Mouse (Mus musculus): ENCODE data around the gene Whamm. TPM values are rescaled to one million over a fixed set of nuclear protein-coding genes. Genes with fewer than 3 reads are reported as not detected.

The Whamm gene
- polyA plus RNA-seq, 1 experiment = 10.7 TPM

GRCm38 (mm10) chr7:81599379-81600280 is 28.6 kb downstream of the Whamm start:
- H3K27ac ChIP-seq (replicated peaks; ENCODE audit: low read depth, low read length) = no peak overlapping the region

DNA sequence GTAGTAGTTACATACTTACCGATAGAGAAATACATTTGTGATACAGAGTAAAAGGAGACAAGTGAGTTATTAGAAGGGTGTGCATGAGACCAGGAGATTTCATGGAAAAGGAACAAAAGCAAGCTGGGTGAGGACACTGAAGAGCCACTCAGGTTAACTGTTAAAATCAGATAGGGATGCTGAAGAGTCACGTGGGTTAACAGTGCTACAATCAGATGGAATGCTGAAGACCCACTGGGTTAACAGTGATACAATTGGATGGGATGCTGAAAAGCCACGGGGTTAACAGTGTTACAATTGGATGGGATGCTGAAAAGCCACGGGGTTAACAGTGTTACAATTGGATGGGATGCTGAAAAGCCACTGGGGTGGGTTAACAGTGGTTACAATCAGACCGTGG is 33.9 kb downstream of the Whamm start:
- Histone ChIP-seq H3K4me3 (ENCODE audit: insufficient read depth, low read depth, low read length) (no peak overlapping the region), H3K4me1 (ENCODE audit: control insufficient read depth, insufficient read depth, insufficient read length, low read length) (no peaks in the 10 kb centered on the region), H3K27ac (replicated peaks; ENCODE audit: low read depth, low read length) (no peak overlapping the region)

More at GRCm38 (mm10) chr7:81599379-81600280, 28.6 kb downstream of the Whamm start:
- no peak overlapping the region for H3K4me3 ChIP-seq (ENCODE audit: insufficient read depth, low read depth, low read length)
- no peaks in the 10 kb centered on the region for H3K4me1 ChIP-seq (ENCODE audit: control insufficient read depth, insufficient read depth, insufficient read length, low read length)

DNA sequence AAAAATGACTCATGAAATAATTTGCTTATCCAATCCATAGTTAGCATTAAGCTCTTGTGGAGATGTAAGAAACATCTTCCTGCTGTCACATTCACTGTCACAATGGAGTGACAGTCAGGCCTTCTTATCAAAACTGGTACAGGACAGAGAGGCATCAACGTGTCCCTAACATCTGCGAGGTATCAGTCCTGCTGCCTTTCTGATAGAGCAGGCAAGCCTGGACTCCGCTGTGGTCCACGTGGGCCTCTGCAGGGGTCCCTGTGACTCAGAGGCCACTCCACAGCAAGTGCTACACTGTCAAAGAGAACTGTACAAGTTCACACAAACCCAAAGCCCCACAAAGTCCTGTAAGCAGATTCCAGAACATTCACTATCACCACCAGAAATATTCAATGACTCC is 34.4 kb downstream of the Whamm start:
- no peak overlapping the region for H3K4me3 ChIP-seq (ENCODE audit: insufficient read depth, low read depth, low read length)
- H3K4me1 ChIP-seq (ENCODE audit: control insufficient read depth, insufficient read depth, insufficient read length, low read length) = no peaks in the 10 kb centered on the region
- no peak overlapping the region for H3K27ac ChIP-seq (replicated peaks; ENCODE audit: low read depth, low read length)

GRCm38 (mm10) chr7:81606452-81606851 is 35.4 kb downstream of the Whamm start:
- Histone ChIP-seq H3K27ac (replicated peaks; ENCODE audit: low read depth, low read length) (no peak overlapping the region), H3K4me3 (ENCODE audit: insufficient read depth, low read depth, low read length) (no peak overlapping the region), H3K4me1 (ENCODE audit: control insufficient read depth, insufficient read depth, insufficient read length, low read length) (no peaks in the 10 kb centered on the region)

GRCm38 (mm10) chr7:81610125-81610524 is 39.1 kb downstream of the Whamm start:
- no peak overlapping the region for H3K4me3 ChIP-seq (ENCODE audit: insufficient read depth, low read depth, low read length)
- no peaks in the 10 kb centered on the region for H3K4me1 ChIP-seq (ENCODE audit: control insufficient read depth, insufficient read depth, insufficient read length, low read length)
- H3K27ac ChIP-seq (replicated peaks; ENCODE audit: low read depth, low read length) = no peak overlapping the region

- H3K4me3 ChIP-seq (ENCODE audit: insufficient read depth, low read depth, low read length) = no peak overlapping the region
- no peak overlapping the region for H3K27ac ChIP-seq (replicated peaks; ENCODE audit: low read depth, low read length)
- no peaks in the 10 kb centered on the region for H3K4me1 ChIP-seq (ENCODE audit: control insufficient read depth, insufficient read depth, insufficient read length, low read length)
Observed at GRCm38 (mm10) chr7:81612856-81613635, 42.0 kb downstream of the Whamm start.

DNA sequence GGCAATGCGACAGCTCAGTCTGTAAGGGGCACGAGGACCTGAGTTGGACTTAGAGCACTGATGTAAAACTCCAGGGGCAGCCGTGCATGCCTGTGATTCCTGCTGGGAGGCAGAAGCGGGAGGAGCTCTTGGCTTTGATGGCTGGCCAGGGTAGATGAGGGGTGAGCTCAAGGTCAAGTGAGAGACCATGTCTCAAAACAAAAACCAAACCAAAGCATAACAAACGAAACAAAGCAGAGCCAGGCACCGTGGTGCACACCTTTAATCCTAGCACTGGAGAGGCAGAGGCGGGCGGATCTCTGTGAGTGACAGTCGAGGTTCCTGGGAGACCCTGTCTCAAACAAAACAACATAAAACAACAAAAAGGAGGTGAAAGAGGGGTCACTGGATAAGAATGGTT is 44.0 kb downstream of the Whamm start:
- Histone ChIP-seq H3K4me1 (ENCODE audit: control insufficient read depth, insufficient read depth, insufficient read length, low read length) (no peaks in the 10 kb centered on the region), H3K27ac (replicated peaks; ENCODE audit: low read depth, low read length) (no peak overlapping the region), H3K4me3 (ENCODE audit: insufficient read depth, low read depth, low read length) (no peak overlapping the region)

DNA sequence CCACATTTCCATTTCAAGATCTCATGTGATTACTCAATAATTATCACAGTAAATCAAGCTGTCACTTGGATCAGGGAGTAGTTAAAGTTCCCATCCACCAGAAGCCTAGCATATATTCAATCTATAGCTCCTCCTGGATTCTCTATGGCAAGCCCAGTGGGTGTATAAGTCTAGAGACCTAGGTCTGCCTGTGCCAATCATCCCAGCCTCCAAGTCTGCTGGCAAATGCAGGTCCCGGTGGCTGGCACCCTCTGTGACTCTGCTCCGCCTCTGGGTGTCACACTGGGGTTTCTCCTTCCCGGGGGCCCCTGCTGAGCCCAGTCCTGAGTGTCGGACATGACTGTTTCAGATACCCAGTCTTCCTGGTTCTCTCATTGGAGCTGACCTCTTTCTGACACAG is 51.7 kb downstream of the Whamm start:
- no peaks in the 10 kb centered on the region for H3K4me1 ChIP-seq (ENCODE audit: control insufficient read depth, insufficient read depth, insufficient read length, low read length)
- H3K4me3 ChIP-seq (ENCODE audit: insufficient read depth, low read depth, low read length) = no peak overlapping the region
- no peak overlapping the region for H3K27ac ChIP-seq (replicated peaks; ENCODE audit: low read depth, low read length)

DNA sequence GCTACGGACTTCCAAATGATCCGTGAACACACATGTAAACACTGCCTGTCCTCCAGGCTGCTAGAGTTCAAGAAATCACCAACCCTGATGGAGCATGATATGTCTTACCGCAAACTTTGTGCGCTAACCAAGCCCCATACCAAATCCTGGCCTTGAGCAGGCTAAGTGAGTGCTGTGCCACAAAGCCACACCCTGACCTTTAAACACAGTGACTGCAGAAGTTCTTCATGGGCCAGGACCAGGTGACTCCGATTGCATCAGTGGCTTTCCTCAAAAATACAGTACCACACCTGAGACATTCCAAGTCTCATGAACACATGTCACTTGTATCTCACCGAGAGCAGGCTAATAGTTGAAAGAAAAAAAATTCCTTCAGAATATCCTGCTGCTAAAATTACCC is 52.7 kb downstream of the Whamm start:
- Histone ChIP-seq H3K4me3 (ENCODE audit: insufficient read depth, low read depth, low read length) (no peak overlapping the region), H3K4me1 (ENCODE audit: control insufficient read depth, insufficient read depth, insufficient read length, low read length) (no peaks in the 10 kb centered on the region), H3K27ac (replicated peaks; ENCODE audit: low read depth, low read length) (no peak overlapping the region)

GRCm38 (mm10) chr7:81626460-81626859 is 55.4 kb downstream of the Whamm start:
- no peaks in the 10 kb centered on the region for H3K4me1 ChIP-seq (ENCODE audit: control insufficient read depth, insufficient read depth, insufficient read length, low read length)
- H3K4me3 ChIP-seq (ENCODE audit: insufficient read depth, low read depth, low read length) = no peak overlapping the region
- H3K27ac ChIP-seq (replicated peaks; ENCODE audit: low read depth, low read length) = no peak overlapping the region

DNA sequence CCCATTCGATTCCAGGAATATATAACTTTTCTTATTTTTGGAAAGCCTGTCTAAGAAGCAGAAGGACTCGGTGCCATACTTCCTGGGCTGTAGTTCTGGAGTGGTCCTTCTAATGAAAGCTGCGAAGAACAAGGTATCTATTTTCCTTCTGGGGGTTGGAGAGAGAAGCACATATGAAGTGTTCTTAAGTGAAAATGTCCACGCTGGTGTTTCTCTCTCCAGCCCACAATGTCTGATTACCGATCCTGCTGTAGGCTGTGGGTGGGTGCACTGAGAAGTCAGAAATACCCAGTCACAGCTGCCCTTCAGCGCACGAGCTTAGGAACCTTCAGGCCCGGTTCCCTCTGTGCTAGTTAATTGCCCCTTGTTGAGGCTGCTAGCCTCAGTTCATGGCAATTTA is 60.2 kb downstream of the Whamm start:
- no peak overlapping the region for H3K27ac ChIP-seq (replicated peaks; ENCODE audit: low read depth, low read length)
- no peaks in the 10 kb centered on the region for H3K4me1 ChIP-seq (ENCODE audit: control insufficient read depth, insufficient read depth, insufficient read length, low read length)
- no peak overlapping the region for H3K4me3 ChIP-seq (ENCODE audit: insufficient read depth, low read depth, low read length)

GRCm38 (mm10) chr7:81632586-81632985 is 61.5 kb downstream of the Whamm start:
- no peaks in the 10 kb centered on the region for H3K4me1 ChIP-seq (ENCODE audit: control insufficient read depth, insufficient read depth, insufficient read length, low read length)
- H3K4me3 ChIP-seq (ENCODE audit: insufficient read depth, low read depth, low read length) = no peak overlapping the region
- H3K27ac ChIP-seq (replicated peaks; ENCODE audit: low read depth, low read length) = no peak overlapping the region

- H3K4me3 ChIP-seq (ENCODE audit: insufficient read depth, low read depth, low read length) = no peak overlapping the region
- no peaks in the 10 kb centered on the region for H3K4me1 ChIP-seq (ENCODE audit: control insufficient read depth, insufficient read depth, insufficient read length, low read length)
- H3K27ac ChIP-seq (replicated peaks; ENCODE audit: low read depth, low read length) = no peak overlapping the region
Observed at GRCm38 (mm10) chr7:81641101-81641500, 70.0 kb downstream of the Whamm start.

DNA sequence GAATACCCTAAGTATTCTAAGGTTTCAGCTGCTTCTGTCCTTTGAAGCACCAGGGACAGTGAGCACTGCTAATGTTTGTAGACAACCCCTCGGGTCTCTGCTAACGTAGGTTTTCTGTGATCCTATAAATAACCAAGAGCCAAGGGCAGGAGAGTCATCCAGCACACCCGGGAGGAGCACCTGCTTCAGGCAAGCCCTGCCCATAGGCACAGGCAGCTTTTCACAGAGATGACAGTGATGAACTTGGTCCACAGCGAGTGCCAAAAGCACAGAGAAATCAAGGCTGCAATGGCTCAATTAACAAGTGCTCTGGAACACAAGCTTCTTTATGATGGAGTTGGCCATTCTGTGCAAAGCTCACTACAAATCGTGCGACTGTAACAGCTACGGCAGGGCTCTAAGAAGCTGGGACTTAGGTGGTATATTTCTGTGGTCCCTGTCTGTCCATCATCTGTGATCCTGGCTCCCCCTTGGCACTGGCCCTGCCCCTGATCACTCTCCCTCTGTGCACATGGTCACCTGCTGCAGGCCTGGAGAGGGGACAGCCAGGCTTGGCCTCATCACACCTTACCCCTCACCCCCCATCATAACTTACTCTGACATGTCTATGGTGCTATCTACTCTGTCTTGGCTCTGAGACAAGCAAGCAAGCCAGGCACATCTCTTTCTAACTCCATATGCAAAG is 73.6 kb downstream of the Whamm start:
- H3K4me1 ChIP-seq (ENCODE audit: control insufficient read depth, insufficient read depth, insufficient read length, low read length) = no peaks in the 10 kb centered on the region
- no peak overlapping the region for H3K4me3 ChIP-seq (ENCODE audit: insufficient read depth, low read depth, low read length)
- no peak overlapping the region for H3K27ac ChIP-seq (replicated peaks; ENCODE audit: low read depth, low read length)
